Comparison of ENCODE assay signal across 21 mouse cellular contexts in the genomic region with DNA sequence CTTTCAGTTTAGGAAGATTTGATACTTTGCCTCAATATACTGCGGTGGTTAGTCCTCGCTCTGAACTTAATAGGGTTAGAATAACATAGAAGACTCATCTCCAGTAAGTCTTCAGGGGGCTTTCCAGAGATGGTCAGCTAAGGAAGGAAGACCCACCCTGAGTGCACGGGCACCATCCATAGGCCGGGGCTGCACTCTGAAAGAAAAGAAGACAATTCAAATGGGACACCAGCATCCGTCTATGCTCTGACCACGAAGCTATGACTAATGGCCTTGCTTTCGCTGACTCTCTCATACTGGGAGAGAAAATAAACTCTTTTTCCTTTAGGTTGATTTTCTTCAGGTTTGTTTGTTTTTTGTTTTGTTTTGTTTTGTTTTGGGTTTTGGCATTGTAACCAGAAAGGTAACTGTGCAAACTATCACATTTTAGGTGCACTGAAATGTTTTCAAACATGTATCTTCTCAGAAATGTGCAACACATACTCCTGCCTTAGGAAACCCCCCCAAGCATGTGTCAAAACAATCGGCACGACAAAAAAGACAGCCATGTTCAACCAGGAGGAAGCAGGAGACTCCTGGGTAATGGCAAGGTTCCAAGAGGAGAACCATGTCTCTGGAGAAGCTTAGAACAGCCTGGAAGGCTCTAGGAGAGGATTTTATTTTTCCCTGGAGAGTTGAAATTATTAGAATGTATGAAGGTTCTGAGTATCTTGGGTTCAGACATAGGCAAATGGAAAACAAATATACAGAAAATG. TPM values are rescaled to one million over a fixed set of nuclear protein-coding genes. Genes with fewer than 3 reads are reported as not detected.
DNase-seq lines count a peak whose midpoint lies in the region; ATAC-seq and TF ChIP-seq lines count a peak whose summit lies in the region.
"Had no signal": no experiment of that assay in that cellular context is flagged by ENCODE, and none has a peak within 500 bp of the region (broad histone marks: within the 10 kb centered on the region; RNA-seq: fewer than 3 reads in every experiment).

No protein-coding gene starts in this region.

- TF ChIP-seq POLR2A in embryonic fibroblast, embryonic 13.5 days (IDR thresholded peaks at IDR 0.05; ENCODE audit: low read depth, low read length): no peak
- TF ChIP-seq POLR2A in myocyte (IDR thresholded peaks at IDR 0.05; ENCODE audit: insufficient read length, low read depth): no peak

- no peak for DNase-seq in layer of hippocampus, adult 2 months (ENCODE audit: low spot score in 2 of 2)
- no peak for DNase-seq in left cerebral cortex, adult 8-10 months (ENCODE audit: low spot score in 2 of 2)
- no peak for DNase-seq in right cerebral cortex, postnatal 25 days
- DNase-seq: adrenal gland, postnatal 10 days; cerebellum, adult 11-12 months; cerebellum, adult 9-10 months; cerebellum, postnatal 25 days; gastrocnemius, postnatal 10 days; heart, adult 2 months had no signal

- H3K27ac ChIP-seq in embryonic fibroblast, embryonic 13.5 days (ENCODE audit: insufficient read depth, low read length): peak overlapping the region; percentile 59
- no peak overlapping the region for H3K27ac ChIP-seq in layer of hippocampus, adult 2 months
- H3K27ac ChIP-seq: embryonic facial prominence, embryonic 12.5 days; forebrain, embryonic 12.5 days; heart, adult 2 months; hindbrain, embryonic 10.5 days; hindbrain, embryonic 14.5 days had no signal

- no peaks in the 10 kb centered on the region for H3K79me2 ChIP-seq in myocyte (ENCODE audit: control insufficient read depth, insufficient read depth)

- peaks cover 36% of the 10 kb centered on the region for H3K4me1 ChIP-seq in megakaryocyte, embryonic 14.5 days
- peaks cover 11% of the 10 kb centered on the region for H3K4me1 ChIP-seq in embryonic fibroblast, embryonic 13.5 days (ENCODE audit: control insufficient read depth, insufficient read depth, low read length)
- H3K4me1 ChIP-seq: embryonic facial prominence, embryonic 12.5 days; forebrain, embryonic 12.5 days had no signal

- H3K4me3 ChIP-seq in megakaryocyte, embryonic 14.5 days (replicated peaks): peak overlapping the region; percentile 10
- no peak overlapping the region for H3K4me3 ChIP-seq in embryonic fibroblast, embryonic 13.5 days (ENCODE audit: insufficient read depth, low read length)
- no peak overlapping the region for H3K4me3 ChIP-seq in myocyte
- no peak overlapping the region for H3K4me3 ChIP-seq in layer of hippocampus, adult 2 months
- H3K4me3 ChIP-seq: embryonic facial prominence, embryonic 12.5 days; forebrain, embryonic 12.5 days; heart, adult 2 months; heart, embryonic 12.5 days; hindbrain, embryonic 10.5 days had no signal

- no peaks in the 10 kb centered on the region for H3K36me3 ChIP-seq in megakaryocyte, embryonic 14.5 days (replicated peaks; ENCODE audit: low read length)
- no peaks in the 10 kb centered on the region for H3K36me3 ChIP-seq in myocyte (ENCODE audit: control insufficient read depth, insufficient read depth)
- H3K36me3 ChIP-seq: embryonic facial prominence, embryonic 12.5 days; forebrain, embryonic 12.5 days; G1E; heart, embryonic 12.5 days; hindbrain, embryonic 10.5 days had no signal

- H3K9me3 ChIP-seq in megakaryocyte, embryonic 14.5 days: no peaks in the 10 kb centered on the region
- H3K9me3 ChIP-seq: embryonic facial prominence, embryonic 12.5 days; forebrain, embryonic 12.5 days; G1E; heart, embryonic 12.5 days; hindbrain, embryonic 10.5 days had no signal

- no peak overlapping the region for H3ac ChIP-seq in myocyte (ENCODE audit: control insufficient read depth, insufficient read length)

- TF ChIP-seq CTCF in embryonic fibroblast, embryonic 13.5 days (IDR thresholded peaks at IDR 0.05; ENCODE audit: borderline replicate concordance, insufficient read depth, low read length): no peak
- no peak for TF ChIP-seq CTCF in layer of hippocampus, adult 2 months (conservative IDR thresholded peaks at IDR 0.05)

- H3K4me2 ChIP-seq in myocyte (ENCODE audit: low read depth): peak overlapping the region; percentile 65
- H3K4me2 ChIP-seq: embryonic facial prominence, embryonic 12.5 days; forebrain, embryonic 12.5 days; heart, embryonic 12.5 days; hindbrain, embryonic 14.5 days had no signal

- ATAC-seq in megakaryocyte, adult 5-6 weeks (ENCODE audit: poor library complexity, severe bottlenecking): no peak
- peak; percentile 38 for ATAC-seq in CD4-positive, CD25-positive, alpha-beta regulatory T cell, adult 4 months
- ATAC-seq: forebrain, embryonic 16.5 days had no signal

- H3K27me3 ChIP-seq in megakaryocyte, embryonic 14.5 days (replicated peaks): no peaks in the 10 kb centered on the region
- no peaks in the 10 kb centered on the region for H3K27me3 ChIP-seq in myocyte (ENCODE audit: control insufficient read depth, insufficient read depth, insufficient read length)
- H3K27me3 ChIP-seq: embryonic facial prominence, embryonic 12.5 days; forebrain, embryonic 12.5 days; heart, embryonic 12.5 days had no signal

TF ChIP-seq in myocyte, 11 proteins besides CTCF, POLR2A, EP300 and RAD21:
- TF ChIP-seq REST (IDR thresholded peaks at IDR 0.05; ENCODE audit: insufficient read depth, insufficient read length) (no peak), TCF3 (IDR thresholded peaks at IDR 0.05; ENCODE audit: insufficient read length, low read depth) (no peak), MYOD1 (IDR thresholded peaks at IDR 0.05; ENCODE audit: control insufficient read depth in 1 of 3, insufficient read length in 2 of 3, low read depth in 2 of 3) (no peak), SRF (IDR thresholded peaks at IDR 0.05; ENCODE audit: control insufficient read depth, insufficient read length, low read depth) (no peak), MAX (IDR thresholded peaks at IDR 0.05; ENCODE audit: low read depth) (no peak), POLR2AphosphoS2 (IDR thresholded peaks at IDR 0.05; ENCODE audit: insufficient read length, low read depth) (no peak)

RNA-seq across cellular contexts. Expression of a gene that starts 58.4 kb away (rescaled TPM):
- polyA plus RNA-seq in megakaryocyte, embryonic 14.5 days (2012; ENCODE audit: insufficient read depth, low replicate concordance): 16.3 TPM in 1 of 2 replicates, not detected in the other
- 29.7 and 32.8 TPM in 2 replicates for total RNA-seq in megakaryocyte, adult 5-6 weeks (2015)
- total RNA-seq in megakaryocyte, adult 5-6 weeks (2017): 51.0 and 51.3 TPM in 2 replicates
- polyA plus RNA-seq in CD4-positive, CD25-positive, alpha-beta regulatory T cell, adult 4 months (2017; shearing (Covaris generic)): 10 to 100 TPM; 73.3 to 88.7 TPM
- 26.5 and 28.2 TPM in 2 replicates for polyA plus RNA-seq in embryonic fibroblast, embryonic 13.5 days (2011; ENCODE audit: insufficient read length, low read depth, missing spikeins)
- 18.9 TPM for polyA plus RNA-seq in myocyte (2012; fragmentation: generic; extraction: Trizol)
- 10 to 100 TPM; 31.7 to 35.4 TPM for total RNA-seq in layer of hippocampus, adult 2 months (2021)
- total RNA-seq in left cerebral cortex, adult 8-10 months (2022): 10 to 100 TPM; 28.2 to 32.6 (median 29.4) TPM
